Mouse (Mus musculus): Measurements from ENCODE around the gene Prr5l. TPM values are rescaled to one million over a fixed set of nuclear protein-coding genes. Genes with fewer than 3 reads are reported as not detected.

The Prr5l gene
- polyA plus RNA-seq, 1 experiment from 2014 or later: 40.5 TPM

- H3K36me3 ChIP-seq (ENCODE audit: insufficient read depth, low read length): no peaks in the 10 kb centered on the region
- H3K27me3 ChIP-seq (replicated peaks; ENCODE audit: insufficient read depth, low read length): no peaks in the 10 kb centered on the region
- ATAC-seq (no peak), DNase-seq (ENCODE audit: low spot score) (no peak)
- H3K4me2 ChIP-seq (replicated peaks; ENCODE audit: low read depth, low read length): no peak overlapping the region
- WGBS: 55% methylated on average over 2 of the region's 2 CpGs
- no peaks in the 10 kb centered on the region for H3K4me1 ChIP-seq (ENCODE audit: insufficient read depth, low read depth, low read length)
- H3K9me3 ChIP-seq (ENCODE audit: low read length): no peaks in the 10 kb centered on the region
- H3K9ac ChIP-seq (replicated peaks; ENCODE audit: low read depth): no peak overlapping the region
- no peak overlapping the region for H3K27ac ChIP-seq (ENCODE audit: low read length)
- no peak for TF ChIP-seq EP300 (IDR thresholded peaks at IDR 0.05)
- TF ChIP-seq CTCF (IDR thresholded peaks at IDR 0.05): no peak
- H3K4me3 ChIP-seq (ENCODE audit: low read depth, low read length): no peak overlapping the region
Measured at GRCm38 (mm10) chr2:101920136-101920554, 37.3 kb upstream of the Prr5l start.

- Histone ChIP-seq H3K27me3 (replicated peaks; ENCODE audit: insufficient read depth, low read length) (no peaks in the 10 kb centered on the region), H3K4me1 (ENCODE audit: insufficient read depth, low read depth, low read length) (no peaks in the 10 kb centered on the region), H3K4me3 (ENCODE audit: low read depth, low read length) (no peak overlapping the region), H3K27ac (ENCODE audit: low read length) (no peak overlapping the region), H3K4me2 (replicated peaks; ENCODE audit: low read depth, low read length) (no peak overlapping the region), H3K9me3 (ENCODE audit: low read length) (no peaks in the 10 kb centered on the region), H3K36me3 (ENCODE audit: insufficient read depth, low read length) (no peaks in the 10 kb centered on the region), H3K9ac (replicated peaks; ENCODE audit: low read depth) (no peak overlapping the region)
- no peak for ATAC-seq
- 86% methylated on average over 7 of the region's 7 CpGs for WGBS
- no peak for TF ChIP-seq EP300 (IDR thresholded peaks at IDR 0.05)
- TF ChIP-seq CTCF (IDR thresholded peaks at IDR 0.05): no peak
- no peak for DNase-seq (ENCODE audit: low spot score)
Measured at GRCm38 (mm10) chr2:101918518-101918917, 35.7 kb upstream of the Prr5l start.

DNA sequence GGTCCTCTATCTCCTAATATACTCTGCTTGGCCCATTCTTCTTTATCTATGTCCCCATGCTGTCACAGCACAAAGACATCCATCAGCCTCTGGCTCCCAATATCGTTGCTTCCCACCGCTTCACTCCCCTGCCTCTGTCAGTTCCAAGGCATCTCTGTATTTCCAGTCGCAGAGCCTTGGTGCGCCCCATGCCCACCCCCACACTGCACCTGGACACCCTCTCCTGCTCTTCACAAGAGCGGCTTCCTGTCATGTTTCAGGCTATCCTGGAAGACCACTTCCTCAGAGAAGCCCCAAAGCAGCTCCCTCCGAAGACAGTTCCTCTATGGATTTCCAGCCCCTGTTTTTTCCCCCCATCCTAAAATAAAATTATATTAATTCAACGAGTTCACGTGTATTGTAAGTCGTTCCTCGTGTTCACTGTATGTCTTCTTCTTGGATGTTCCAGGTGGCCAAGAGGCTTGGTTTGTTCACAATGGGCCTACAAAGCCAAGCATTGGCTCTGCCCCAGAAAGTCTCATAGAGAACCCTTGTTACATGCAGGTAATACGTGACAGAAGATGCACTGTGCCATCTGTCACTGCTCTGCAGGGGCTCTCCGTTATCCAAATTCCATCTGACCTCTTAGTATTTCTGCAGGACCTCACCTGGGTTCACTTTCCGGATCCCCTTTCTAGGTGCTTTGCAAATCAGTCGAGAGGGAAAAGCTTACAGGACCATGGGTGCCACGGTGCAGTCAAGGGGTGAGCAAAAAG, 26.7 kb upstream of the Prr5l start:
- ATAC-seq: no peak
- no peak overlapping the region for H3K9ac ChIP-seq (replicated peaks; ENCODE audit: low read depth)

DNA sequence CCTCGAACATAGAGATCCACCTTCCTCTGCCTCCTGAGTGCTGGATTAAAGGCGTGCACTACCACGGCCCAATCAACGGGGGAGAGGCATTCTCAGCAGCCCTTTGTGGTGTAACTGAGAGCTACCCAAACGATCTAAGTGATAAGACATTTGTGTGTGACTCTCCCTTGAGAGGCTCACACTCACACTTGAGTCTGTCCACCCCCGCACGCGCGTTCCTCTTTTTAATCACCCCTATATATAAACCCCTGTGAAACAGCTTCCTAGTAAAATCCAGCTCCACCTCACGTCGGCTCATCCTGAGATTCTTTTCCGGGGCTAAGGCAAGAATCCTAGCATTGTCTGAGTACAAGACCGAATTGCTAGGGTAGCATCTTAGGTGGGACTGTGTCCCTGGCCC, 25.9 kb upstream of the Prr5l start:
- TF ChIP-seq EP300 (IDR thresholded peaks at IDR 0.05) (no peak), CTCF (IDR thresholded peaks at IDR 0.05) (no peak)
- H3K4me2 ChIP-seq (replicated peaks; ENCODE audit: low read depth, low read length): no peak overlapping the region
- 73% methylated on average over 13 of the region's 13 CpGs for WGBS

More for the DNA sequence above, 26.7 kb upstream of the Prr5l start:
- no peak overlapping the region for H3K27ac ChIP-seq (ENCODE audit: low read length)
- DNase-seq (ENCODE audit: low spot score): no peak
- H3K4me2 ChIP-seq (replicated peaks; ENCODE audit: low read depth, low read length): no peak overlapping the region
- H3K27me3 ChIP-seq (replicated peaks; ENCODE audit: insufficient read depth, low read length): no peaks in the 10 kb centered on the region
- no peaks in the 10 kb centered on the region for H3K36me3 ChIP-seq (ENCODE audit: insufficient read depth, low read length)
- TF ChIP-seq CTCF (IDR thresholded peaks at IDR 0.05) (no peak), EP300 (IDR thresholded peaks at IDR 0.05) (no peak)
- WGBS: 90% methylated on average over 15 of the region's 15 CpGs
- no peak overlapping the region for H3K4me3 ChIP-seq (ENCODE audit: low read depth, low read length)
- H3K4me1 ChIP-seq (ENCODE audit: insufficient read depth, low read depth, low read length): 0 out of 2 replicates have a peak, but pooled peaks cover 5% of the 10 kb centered on the region
- no peaks in the 10 kb centered on the region for H3K9me3 ChIP-seq (ENCODE audit: low read length)

GRCm38 (mm10) chr2:101907386-101908022, 24.7 kb upstream of the Prr5l start:
- H3K4me1 ChIP-seq (ENCODE audit: insufficient read depth, low read depth, low read length): 0 out of 2 replicates have a peak, but pooled peaks cover 5% of the 10 kb centered on the region
- H3K4me2 ChIP-seq (replicated peaks; ENCODE audit: low read depth, low read length): no peak overlapping the region
- TF ChIP-seq CTCF (IDR thresholded peaks at IDR 0.05) (no peak), EP300 (IDR thresholded peaks at IDR 0.05) (no peak)
- H3K36me3 ChIP-seq (ENCODE audit: insufficient read depth, low read length): no peaks in the 10 kb centered on the region
- no peaks in the 10 kb centered on the region for H3K9me3 ChIP-seq (ENCODE audit: low read length)
- H3K9ac ChIP-seq (replicated peaks; ENCODE audit: low read depth): no peak overlapping the region
- no peak overlapping the region for H3K27ac ChIP-seq (ENCODE audit: low read length)
- WGBS: 85% methylated on average over 10 of the region's 10 CpGs
- no peak overlapping the region for H3K4me3 ChIP-seq (ENCODE audit: low read depth, low read length)
- no peaks in the 10 kb centered on the region for H3K27me3 ChIP-seq (replicated peaks; ENCODE audit: insufficient read depth, low read length)
- ATAC-seq (no peak), DNase-seq (ENCODE audit: low spot score) (no peak)

More for the DNA sequence above, 25.9 kb upstream of the Prr5l start:
- Histone ChIP-seq H3K4me3 (ENCODE audit: low read depth, low read length) (no peak overlapping the region), H3K36me3 (ENCODE audit: insufficient read depth, low read length) (no peaks in the 10 kb centered on the region), H3K27me3 (replicated peaks; ENCODE audit: insufficient read depth, low read length) (no peaks in the 10 kb centered on the region), H3K4me1 (ENCODE audit: insufficient read depth, low read depth, low read length) (0 out of 2 replicates have a peak, but pooled peaks cover 5% of the 10 kb centered on the region), H3K9ac (replicated peaks; ENCODE audit: low read depth) (no peak overlapping the region), H3K9me3 (ENCODE audit: low read length) (no peaks in the 10 kb centered on the region), H3K27ac (ENCODE audit: low read length) (no peak overlapping the region)
- ATAC-seq (no peak), DNase-seq (ENCODE audit: low spot score) (no peak)

GRCm38 (mm10) chr2:101906379-101906690, 23.5 kb upstream of the Prr5l start:
- no peaks in the 10 kb centered on the region for H3K27me3 ChIP-seq (replicated peaks; ENCODE audit: insufficient read depth, low read length)
- ATAC-seq: no peak
- no peak overlapping the region for H3K9ac ChIP-seq (replicated peaks; ENCODE audit: low read depth)
- no peak overlapping the region for H3K4me2 ChIP-seq (replicated peaks; ENCODE audit: low read depth, low read length)
- no peak overlapping the region for H3K4me3 ChIP-seq (ENCODE audit: low read depth, low read length)
- H3K36me3 ChIP-seq (ENCODE audit: insufficient read depth, low read length): no peaks in the 10 kb centered on the region
- no peak for DNase-seq (ENCODE audit: low spot score)
- 59% methylated on average over 5 of the region's 5 CpGs for WGBS
- no peak overlapping the region for H3K27ac ChIP-seq (ENCODE audit: low read length)
- no peaks in the 10 kb centered on the region for H3K9me3 ChIP-seq (ENCODE audit: low read length)
- TF ChIP-seq EP300 (IDR thresholded peaks at IDR 0.05) (no peak), CTCF (IDR thresholded peaks at IDR 0.05) (no peak)
- H3K4me1 ChIP-seq (ENCODE audit: insufficient read depth, low read depth, low read length): 0 out of 2 replicates have a peak, but pooled peaks cover 5% of the 10 kb centered on the region
